Mouse (Mus musculus) cerebral cortex, adult 2 months (tissue): ENCODE data around the gene Atp8b4.

Experiments
- WGBS: fragments of 180-500 bp; shearing (Covaris S2); methylation state at CpG from one replicate; pipeline ENCODE4 v1.1.7; 2018; 5-methylcytosine and 5-hydroxymethylcytosine counted together

The Atp8b4 gene

DNA sequence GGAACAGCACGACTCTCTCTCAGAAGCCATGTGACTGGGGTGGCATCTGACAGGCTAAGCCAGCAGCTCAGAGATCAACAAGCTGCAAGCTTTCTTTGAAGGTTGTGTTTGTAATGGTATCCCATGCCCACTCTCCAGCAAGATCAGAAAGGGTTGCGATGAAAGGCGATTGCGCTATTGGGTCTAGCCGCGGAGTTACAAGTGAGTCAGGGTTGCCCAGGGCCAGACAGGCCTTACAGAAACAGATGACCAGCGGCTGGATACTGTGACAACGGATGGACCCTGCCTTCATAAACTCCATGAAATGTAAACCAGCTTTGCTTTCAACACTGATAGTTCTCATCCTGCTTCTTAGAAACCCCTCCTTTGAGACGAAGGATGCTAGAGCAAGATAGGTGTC lies 66.2 kb downstream of the Atp8b4 start:
- whole genome bisulfite sequencing = 92% methylated on average over 9 of the region's 9 CpGs

DNA sequence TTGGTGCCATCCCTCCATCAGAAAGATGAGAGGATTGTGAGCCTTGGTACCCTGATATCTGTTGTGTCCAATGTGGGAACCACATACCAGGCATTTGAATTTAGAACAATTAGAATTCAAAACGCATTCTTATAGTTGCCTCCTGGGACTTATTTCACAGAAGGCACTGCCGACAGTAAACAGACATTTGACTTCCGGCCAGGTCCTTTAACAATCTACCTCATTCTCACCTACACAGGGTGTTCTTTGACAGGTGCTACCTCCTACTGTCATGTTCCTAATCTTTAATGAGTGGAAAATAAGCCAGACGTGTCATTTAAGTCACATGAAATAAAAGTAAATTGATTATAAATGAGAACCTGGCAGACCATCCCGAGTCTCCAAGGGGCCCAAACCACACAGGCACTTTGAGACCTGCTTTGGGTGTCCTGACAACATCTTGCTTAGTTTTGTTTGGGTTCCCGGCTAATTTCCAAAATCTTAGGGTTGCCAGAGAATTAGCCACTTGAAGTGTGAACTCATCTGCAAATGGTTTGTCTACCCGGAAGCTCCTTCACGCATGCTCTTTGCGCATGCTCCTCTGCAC lies 67.9 kb downstream of the Atp8b4 start:
- WGBS = 74% methylated on average over 9 of the region's 9 CpGs

DNA sequence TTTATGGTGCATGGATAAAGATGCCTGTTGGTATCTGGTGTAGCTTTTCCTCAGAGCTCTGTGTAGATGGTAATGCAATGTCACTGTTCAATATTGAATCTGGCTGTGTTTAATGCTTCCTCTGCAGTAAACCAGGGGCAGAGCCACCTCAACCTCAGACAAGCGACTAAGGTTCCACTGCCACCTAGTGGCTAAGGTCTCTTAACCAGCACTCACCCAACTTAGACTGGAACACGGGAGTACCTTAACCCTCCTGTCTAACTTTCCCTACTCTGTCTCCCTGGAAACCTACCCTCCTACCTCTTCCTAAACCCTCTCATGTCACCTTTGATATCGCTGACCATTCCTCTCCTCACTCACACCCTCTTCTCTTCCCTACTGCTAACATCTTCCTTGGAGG lies 71.2 kb downstream of the Atp8b4 start:
- WGBS = 17% methylated on average over 3 of the region's 3 CpGs

- WGBS = 54% methylated on average over 3 of the region's 3 CpGs
Measured at GRCm38 (mm10) chr2:126425223-126425622, 75.3 kb downstream of the Atp8b4 start.

DNA sequence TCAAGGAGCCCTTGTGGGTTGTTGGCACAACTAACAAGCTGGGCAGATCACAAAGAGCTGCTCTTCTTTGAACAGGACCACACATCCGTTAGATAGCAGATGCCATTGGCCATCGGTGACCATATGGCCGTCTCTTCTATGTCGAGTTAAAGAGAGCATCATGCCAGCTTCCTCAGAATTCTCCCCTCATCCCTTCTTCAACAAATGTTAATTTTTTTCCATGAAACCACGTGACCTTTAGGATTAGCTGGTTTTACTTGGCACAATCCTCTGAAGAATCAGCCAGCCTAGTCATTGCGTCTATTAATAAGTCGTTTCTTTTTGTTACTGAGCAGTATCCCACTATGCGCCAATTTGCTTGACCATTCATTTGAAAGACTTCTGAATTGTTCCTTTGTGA lies 75.8 kb downstream of the Atp8b4 start:
- WGBS = 34% methylated on average over 8 of the region's 8 CpGs

GRCm38 (mm10) chr2:126420901-126421300 lies 79.6 kb downstream of the Atp8b4 start:
- WGBS = 90% methylated on average over 2 of the region's 2 CpGs

- WGBS = 91% methylated on average over 3 of the region's 3 CpGs
Measured at GRCm38 (mm10) chr2:126418916-126419315, 81.6 kb downstream of the Atp8b4 start.

DNA sequence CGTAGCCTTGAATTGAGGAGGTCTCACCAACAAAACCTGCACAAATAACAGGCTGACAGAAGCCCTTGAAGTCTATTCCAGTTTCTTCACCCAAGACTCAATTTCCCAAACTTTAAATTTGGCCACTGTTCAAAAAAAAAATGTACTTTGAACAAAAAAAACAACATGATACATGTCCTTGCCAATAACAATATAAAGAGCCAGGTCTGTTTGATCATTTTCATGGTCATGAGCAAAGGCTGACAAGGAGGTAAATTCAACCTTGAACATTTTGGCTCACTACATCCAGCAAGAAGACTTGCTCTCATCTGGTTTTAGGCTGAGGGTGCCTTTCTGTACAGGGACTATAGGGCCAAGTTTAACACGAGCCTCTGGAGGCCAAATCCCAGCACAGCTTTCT lies 83.7 kb downstream of the Atp8b4 start:
- WGBS = 78% methylated on average over 2 of the region's 2 CpGs

DNA sequence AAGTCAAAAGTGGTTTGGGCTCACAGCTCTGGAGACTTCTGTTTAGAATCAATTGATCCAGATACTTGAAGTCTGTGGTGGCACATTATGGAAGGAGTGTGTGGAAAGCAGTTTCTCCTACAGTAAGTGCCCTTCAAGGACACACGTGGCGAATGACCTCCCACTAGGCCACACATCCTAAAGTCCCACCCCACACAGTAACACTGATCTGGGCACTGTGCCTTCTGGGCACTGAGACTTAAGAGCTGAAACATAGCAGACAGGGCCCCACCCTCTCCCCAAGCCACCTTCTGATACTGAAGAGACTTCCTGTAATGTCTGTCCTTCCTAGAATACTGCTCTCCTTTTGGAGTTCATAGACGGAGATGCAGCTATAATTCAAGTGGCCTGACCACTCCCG lies 84.5 kb downstream of the Atp8b4 start:
- 74% methylated on average over 4 of the region's 4 CpGs for WGBS

- 87% methylated on average over 2 of the region's 2 CpGs for WGBS
Measured at GRCm38 (mm10) chr2:126399454-126399853, 101.0 kb downstream of the Atp8b4 start.

- WGBS = 73% methylated on average over 2 of the region's 2 CpGs
Measured at GRCm38 (mm10) chr2:126399017-126399416, 101.5 kb downstream of the Atp8b4 start.

- WGBS = 65% methylated on average over 2 of the region's 2 CpGs
Measured at GRCm38 (mm10) chr2:126398216-126398615, 102.3 kb downstream of the Atp8b4 start.

DNA sequence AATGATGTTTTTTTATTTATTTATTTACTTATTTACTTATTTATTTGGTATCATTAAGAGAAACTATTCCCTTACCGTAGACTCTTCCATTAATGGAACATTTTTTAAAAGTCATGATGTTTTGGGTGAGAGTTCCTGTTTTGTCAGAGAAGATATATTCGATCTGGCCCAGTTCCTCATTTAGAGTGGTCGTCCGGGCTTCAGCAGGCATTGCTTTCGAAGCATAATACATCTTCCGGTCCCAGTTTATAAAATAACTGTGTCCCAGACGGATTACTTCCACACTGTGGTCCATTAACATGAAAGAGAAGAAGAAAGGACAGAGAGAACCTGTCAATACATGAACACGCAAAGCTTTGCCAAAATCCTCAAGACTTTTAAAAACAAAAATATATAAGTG lies 103.0 kb downstream of the Atp8b4 start:
- WGBS = 73% methylated on average over 8 of the region's 8 CpGs

- WGBS = 72% methylated on average over 2 of the region's 2 CpGs
Measured at GRCm38 (mm10) chr2:126394924-126395323, 105.5 kb downstream of the Atp8b4 start.

GRCm38 (mm10) chr2:126387458-126388037 lies 112.9 kb downstream of the Atp8b4 start:
- 85% methylated on average over 8 of the region's 8 CpGs for WGBS

DNA sequence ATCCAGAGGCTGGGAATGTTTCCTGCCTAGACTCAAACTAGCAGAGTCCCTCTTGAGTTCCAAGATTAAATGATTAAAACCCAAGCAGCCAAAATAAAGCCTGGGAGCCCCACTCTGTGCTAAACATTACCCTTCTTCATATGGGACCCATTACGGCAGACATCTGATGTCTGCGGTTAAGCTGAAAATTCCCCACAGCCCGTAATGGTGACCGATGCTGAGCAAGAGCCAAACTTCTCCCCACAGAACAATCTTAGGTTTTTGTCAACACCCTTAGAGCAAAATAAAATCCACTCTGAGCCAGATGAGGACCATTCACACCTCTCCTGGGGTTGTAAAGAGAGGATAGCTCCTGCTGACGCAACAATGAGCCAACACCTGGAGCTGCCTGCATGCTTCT lies 120.2 kb downstream of the Atp8b4 start:
- WGBS = 97% methylated on average over 5 of the region's 5 CpGs

DNA sequence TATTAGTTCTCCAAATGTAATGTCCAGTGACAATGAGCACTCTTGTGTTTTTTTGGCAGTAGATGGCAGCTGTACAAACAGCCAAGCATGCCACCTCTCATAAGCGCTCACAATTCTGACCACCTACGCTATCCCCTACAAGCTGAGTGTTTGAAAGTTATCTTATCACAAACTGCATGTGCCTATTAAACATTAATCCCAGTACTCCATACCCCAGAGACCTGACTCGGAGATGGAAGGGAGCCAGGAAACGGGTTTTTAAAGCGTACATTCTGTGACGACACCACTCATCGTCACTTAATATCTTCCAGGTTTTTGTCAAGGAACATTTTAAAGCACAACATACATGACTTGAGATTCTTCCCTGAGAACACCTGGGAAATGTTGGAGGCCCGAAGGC lies 128.8 kb downstream of the Atp8b4 start:
- whole genome bisulfite sequencing = 92% methylated on average over 8 of the region's 8 CpGs

DNA sequence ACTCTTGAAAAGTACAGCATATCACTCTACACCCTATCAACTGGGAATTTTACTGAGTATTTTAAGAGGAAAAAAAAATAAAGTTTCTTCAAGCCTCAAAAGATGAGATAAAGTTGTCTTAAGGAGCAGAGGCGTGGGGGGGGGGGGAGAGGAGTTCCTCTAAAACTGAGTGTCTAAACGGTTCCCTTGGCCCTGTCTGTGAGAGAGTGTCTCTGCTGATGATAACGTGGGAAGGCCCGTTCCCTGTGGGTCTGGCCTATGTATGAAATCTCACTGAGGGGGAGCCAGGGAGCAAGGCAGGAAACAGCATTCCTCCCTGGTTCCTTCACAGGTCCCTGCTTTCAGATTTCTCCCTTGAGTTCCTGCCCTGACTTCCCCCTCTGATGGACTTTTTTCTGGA lies 130.7 kb downstream of the Atp8b4 start:
- 69% methylated on average over 4 of the region's 4 CpGs for WGBS

GRCm38 (mm10) chr2:126363745-126364725 lies 136.4 kb downstream of the Atp8b4 start:
- WGBS = 90% methylated on average over 14 of the region's 14 CpGs

DNA sequence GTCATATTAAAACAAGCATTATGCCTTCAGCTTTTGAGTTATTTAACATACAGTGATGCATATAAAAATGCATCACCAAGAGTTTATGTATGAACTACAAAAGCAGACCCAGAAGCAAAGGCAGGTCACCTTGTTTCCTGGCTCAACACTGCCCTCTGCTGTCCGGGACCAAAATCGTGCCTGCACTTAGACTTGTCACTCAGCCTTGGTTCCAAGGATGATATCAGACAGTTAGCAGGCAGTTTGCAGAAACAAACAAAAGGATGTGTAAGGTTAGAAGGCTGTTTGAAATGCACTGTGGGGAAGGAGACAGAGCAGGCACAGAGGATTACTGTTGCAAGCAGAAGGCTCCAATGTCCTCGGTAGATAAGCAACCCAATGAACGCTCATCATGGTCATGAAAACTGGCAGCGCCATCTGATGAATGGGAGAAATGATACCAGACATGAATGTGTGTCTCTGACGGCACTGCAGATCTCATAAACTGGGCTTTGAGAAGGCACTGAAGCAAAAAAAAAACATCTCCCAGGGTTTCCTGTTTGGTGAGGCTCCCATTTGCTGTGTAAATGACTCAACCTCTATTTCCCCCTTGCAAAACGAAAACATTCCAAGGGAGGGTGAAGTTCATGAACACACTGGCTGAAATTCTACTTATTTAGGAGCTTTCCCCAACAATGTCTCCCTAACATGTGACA lies 137.3 kb downstream of the Atp8b4 start:
- WGBS = 46% methylated on average over 7 of the region's 7 CpGs

GRCm38 (mm10) chr2:126361131-126361810 lies 139.2 kb downstream of the Atp8b4 start:
- WGBS = 46% methylated on average over 21 of the region's 21 CpGs

GRCm38 (mm10) chr2:126360688-126361087 lies 139.8 kb downstream of the Atp8b4 start:
- 57% methylated on average over 6 of the region's 6 CpGs for WGBS
